Mouse (Mus musculus) frontal cortex, postnatal 25 days (tissue): ENCODE measurements around the gene 1700023F06Rik.
"Not testable (repeated sequence)": the region's sequence is repeated elsewhere in the genome, so short reads cannot be mapped to it uniquely, and the experiment has no call there.

Experiments used
- DNase-seq, 2 experiments: peaks; one replicate each; pipeline ENCODE4 v3.0.0; 2022; ENCODE audit warnings: low spot score in 2 of 2

Gene 1700023F06Rik

DNA sequence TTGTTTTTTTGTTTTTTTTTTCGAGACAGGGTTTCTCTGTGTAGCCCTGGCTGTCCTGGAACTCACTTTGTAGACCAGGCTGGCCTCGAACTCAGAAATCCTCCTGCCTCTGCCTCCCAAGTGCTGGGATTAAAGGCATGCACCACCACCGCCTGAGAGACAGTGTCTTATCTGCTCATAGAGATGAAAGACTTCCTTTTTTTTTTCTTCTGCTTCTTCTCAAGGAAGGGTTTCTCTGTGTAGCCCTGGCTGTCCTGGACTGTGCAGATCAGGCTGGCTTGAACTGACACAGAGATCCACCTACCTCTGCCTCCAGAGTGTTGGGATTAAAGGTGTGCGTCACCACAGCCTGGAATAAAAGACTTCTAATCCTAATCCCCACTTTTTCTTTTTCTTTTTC, 14.4 kb upstream of the 1700023F06Rik start:
- DNase-seq: not testable (repeated sequence)

DNA sequence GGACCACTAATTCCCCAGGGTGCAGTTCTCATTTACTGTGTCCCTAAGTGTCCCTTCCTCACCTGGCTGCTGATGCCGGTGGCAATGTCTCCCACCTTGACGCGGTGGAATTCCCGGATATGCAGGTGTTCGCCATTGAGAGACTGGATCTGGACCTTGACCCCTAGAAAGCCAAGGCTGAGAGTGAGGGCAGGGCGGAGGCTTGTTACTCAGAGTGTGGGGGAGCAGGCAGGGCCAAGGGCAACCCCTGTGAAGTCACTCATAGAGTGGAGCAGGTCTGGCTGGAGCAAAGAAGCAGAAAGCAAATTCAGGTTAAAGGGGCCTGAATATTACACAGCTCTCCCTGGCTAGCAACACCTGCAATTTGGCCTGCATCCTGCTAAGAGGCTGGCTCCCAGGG, 13.1 kb upstream of the 1700023F06Rik start:
- DNase-seq: no peak

DNA sequence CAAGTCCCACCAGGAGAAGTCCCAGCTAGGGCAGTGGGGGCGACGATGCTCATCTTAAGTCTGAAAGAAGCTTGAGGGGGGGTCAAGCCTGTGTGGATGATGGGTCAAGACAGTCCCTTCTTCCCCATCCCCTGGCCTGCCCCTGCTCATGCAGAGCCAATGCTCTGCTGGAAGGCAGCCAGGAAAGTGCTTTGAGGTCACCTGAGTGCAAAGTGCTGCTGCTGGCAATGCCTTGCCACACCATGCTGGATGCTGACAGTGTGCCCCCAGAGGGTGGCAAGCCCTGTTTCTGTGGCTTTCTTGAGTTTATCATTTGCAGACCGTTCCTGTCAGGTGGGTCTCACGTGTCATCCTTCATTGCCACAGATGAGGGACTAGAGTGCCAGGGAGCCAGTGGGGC, 11.6 kb upstream of the 1700023F06Rik start:
- DNase-seq: no peak

DNA sequence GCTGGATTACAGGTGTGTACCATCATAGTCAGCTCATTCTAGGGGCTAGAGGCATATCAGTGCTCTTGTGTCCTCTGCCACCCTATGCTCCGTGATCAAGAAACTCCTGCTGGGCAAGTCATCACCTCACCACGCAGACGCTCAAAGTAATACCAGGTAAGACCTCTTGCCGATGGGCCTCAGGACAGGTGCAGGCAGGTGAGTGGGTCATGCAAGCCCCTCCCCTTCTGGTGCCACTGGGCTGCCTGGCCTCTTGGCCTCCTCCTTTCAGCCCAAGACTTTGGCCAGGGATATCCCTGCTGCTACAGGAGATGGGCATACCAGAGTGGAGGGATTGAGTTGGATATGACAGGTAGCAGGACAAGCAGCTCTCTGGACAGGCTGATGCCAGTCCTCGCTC, 10.9 kb upstream of the 1700023F06Rik start:
- DNase-seq: no peak

DNA sequence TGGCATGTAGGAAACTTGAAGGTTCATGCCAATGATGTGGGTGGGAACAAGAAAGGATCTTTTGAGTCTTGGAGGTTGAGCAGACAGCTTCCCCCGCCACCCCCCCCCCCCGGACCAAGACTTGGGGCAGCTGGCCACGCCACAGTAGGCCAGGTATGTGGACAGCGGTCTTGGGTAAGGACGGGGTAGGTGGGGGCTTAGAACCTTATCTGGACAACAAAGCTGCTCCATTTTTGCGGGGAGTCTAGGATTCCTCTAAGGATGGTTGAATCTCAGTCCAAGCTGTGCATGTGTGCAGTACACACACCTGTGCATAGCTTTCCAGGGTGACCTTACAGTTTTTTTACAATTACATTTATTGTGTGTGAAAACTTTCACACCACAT, 10.2 kb upstream of the 1700023F06Rik start:
- no peak for DNase-seq

DNA sequence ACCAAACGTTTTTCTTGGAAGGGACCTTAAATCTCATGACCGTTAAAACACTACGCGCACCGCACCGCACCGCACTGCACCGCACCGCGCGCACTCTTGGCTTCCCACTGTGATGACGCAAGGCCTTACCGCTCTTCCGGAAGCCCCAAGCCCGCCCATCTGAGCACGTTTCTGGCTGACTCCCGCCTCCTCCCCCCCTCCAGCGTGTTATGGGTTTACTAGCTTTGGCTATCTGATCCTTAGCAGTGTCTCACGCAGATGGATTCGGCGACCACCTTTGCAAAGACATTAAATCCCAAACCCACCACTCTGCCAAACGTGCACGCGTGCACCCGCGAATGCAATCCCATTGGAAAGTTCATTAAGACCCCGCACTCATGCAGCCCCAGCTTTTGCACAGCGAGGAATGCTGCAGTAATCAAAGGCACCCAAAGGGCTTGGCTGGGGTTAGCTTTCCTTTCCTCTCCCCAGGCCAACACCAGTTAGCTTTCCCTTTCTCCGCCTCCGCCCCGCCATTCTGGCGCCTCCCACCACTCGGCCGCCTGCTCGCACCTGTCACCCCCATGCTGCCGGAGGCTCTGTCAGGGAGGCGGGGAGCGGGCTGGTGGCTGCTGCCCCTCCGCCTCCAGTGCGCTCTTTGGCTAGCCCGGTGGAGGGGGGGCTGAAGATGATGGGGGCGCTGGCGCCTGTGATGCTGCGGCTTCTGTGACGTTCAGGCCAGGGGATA, 9.6 kb upstream of the 1700023F06Rik start, which contains the start of gene Spata32:
TSS of gene Spata32 (minus strand) at position 643 of the 727 bp plus-strand sequence.
- peak in 1 of 2 experiments; percentile 35 for DNase-seq

DNA sequence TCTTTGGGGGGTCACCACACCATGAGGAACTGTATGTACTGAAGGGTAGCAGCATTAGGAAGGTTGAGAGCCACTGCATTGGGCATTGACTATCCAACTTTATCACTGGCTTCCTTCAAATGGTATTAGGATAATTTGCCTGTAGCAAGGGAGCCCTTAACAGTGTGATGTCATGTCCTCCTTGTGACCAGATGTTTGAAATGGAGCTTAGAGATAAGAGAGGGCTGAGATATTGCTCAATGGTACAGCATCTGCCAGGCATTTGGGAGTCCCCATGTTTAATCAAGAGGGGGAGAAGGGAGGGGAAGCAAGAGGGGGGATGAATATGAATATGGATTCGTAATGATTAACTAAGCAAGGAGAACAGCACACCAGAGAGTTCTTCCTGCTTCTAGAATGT, 7.0 kb upstream of the 1700023F06Rik start:
- DNase-seq: no peak

DNA sequence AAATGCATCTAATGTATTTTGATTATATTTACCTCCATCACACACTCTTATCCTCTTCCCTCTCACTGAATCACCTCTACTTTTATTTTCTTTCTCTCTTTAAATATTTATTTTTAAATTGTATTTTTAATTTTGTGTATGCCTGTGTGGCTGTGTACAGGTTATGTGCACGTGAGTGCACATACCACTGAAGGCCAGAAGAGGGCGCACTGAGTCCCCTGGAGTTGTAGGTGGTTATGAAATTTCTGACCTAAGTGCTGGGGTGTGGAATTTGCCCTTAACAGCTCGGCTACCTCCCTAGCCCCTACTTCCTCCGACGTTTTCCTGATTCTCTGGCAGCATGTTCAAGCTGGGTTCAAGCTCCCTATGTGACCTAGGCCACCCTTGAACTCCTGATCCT, 5.4 kb upstream of the 1700023F06Rik start:
- no peak for DNase-seq

DNA sequence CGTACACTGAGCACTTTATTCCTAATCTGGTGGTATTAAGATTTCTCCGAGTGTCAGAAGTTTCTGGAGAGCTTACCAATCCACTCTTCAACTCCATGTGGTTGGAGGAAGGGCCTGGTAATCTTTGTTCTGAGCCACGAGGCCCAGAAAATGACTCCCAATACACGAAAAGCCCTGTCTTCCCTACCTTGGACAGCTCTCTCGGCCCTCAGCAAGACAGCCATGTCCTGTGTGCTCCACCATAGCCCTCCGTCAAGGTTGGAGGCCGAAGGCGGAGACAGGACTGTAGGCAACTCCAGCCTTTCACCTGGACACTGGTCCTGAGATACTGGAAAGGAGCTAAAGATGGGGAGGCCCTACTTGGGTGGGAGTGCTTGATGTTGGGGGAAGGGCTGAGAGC, 1.9 kb upstream of the 1700023F06Rik start:
- DNase-seq: no peak

DNA sequence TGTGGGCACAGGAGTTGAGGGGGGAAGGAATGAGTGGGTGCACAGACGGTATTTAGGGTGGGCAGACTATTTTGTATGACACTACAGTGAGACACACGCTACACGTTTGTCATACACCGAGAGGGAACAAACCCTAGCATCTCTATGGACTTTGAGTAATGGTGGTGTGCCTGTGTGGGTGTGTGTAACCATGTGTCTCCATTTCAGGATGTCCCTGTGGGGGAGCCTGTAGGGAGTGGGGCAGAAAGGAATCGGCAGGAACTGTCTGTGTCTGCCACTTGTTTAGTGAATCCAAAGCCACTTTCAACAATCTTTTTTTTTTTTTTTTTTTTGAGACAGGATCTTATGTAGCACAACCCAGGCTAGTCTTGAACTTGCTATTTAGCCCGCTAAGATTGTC, 2.2 kb downstream of the 1700023F06Rik start:
- no peak for DNase-seq

DNA sequence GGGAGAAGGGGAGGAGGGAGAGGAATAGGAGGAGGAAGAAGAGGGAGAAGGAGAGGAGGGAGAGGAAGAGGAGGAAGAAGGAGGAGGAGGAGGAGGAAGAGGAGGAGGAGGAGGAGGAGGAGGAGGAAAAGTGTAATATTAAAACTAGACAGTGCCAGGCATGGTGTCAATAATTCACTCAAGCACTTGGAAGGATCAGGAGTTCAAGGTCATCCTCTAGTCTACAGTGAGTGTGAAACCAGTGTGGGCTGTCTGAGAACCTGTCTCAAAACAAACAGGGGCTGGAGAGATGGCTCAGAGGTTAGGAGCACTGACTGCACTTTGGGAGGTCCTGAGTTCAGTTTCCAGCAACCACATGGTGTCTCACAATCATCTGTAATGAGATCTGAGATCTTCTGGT, 6.0 kb downstream of the 1700023F06Rik start:
- DNase-seq: no peak

DNA sequence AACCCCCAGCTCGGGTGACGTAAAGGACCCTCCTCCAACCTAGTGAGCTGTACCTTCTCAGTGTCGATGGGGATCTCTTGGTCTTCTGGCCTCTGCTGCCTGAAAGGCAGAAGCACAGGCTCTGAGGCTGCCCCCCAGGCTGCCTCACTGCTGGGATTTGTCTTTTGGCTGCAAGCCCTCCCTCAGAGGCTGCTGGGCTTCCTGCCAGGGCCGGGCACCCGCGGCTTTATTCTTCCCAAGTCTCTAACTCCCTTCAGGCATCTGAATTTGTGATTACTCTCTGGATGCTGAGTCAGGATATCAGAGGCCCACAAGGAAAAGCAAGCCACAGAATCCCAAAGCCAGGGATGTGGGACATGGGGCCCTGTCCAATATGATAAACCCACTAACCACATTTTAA, 6.7 kb downstream of the 1700023F06Rik start:
- DNase-seq: peak; percentile 52 to 62

DNA sequence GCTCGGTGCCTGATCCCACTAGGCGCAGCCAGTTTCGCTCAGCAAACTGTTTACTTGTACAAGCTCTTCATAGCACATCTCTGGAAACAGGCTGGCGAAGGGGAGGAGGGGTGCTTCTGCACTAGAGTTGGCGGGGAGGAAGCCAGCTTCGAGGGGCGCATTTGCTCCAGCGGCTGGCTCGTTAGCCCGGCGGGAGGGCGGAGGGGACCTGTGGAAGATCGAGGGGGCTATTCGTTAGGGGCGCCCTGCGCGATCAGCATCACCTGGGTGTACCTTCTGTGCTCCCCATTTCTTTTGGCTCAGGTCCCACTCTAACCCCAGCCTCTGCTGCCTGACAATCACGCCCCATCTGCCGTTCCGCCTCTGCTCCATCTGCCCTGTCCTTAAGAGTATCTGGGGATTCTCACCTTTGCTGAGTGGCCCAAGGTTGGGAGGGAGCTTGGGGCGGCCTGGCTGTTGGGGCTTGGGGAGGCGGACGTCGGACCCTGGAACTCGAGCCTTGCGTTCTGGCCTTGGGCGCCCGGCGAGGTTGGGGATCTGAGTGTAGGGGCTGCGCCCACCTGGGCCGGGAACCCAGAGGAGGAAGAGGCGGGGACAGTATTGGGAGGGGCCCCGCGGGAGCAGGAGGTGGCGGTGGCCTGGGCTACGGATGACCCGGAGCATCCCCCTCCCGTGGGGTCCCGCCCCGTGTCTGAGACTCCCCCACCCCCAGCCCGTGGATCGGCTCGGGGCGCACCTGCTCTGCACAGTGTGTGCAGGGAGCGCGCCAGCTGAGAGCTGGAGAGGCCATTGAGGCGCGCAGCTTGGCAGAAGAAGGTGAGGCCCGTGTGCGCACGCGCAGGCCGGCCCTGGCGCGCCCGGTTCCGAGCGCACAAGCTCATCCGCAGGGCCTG, 9.2 kb downstream of the 1700023F06Rik start:
- peak; percentile 66 to 67 for DNase-seq

DNA sequence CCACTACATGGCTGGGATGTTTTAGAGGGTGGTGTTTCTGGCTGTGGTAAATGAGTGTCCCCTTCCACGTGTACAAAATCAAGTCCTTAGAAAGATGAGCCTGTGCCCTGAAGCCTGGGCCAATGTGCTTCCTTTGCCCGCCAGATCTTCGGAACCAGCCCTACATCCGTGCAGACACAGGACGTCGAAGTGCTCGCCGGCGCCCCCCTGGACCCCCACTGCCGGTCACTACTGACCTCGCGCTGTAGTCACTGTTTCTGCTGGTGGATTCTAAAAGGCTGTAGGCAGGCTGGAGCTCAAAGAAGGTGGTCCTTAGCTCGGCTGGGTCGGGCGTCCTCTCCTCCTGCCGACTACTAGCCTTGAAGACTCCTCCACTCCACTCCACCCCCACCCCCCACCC, 10.0 kb downstream of the 1700023F06Rik start:
- DNase-seq: no peak

DNA sequence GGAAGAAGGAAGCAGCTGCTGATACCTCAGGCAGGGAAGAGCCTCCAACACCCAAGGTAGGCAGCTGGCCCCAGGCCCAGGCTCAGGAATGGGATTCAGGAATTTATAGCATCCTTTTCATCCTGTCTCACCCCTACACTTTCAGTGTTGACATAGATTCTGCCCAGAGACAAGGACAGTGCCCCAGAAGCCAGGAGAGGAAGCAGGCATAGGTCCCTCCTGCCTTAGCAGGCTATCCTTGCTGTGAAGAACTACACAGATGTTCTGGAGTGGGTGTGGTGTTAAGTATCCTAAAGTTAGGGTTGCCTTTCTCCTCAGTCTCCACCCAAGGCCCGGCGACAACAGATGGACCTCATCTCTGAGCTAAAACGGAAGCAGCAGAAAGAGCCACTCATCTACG, 11.0 kb downstream of the 1700023F06Rik start:
- DNase-seq: no peak

DNA sequence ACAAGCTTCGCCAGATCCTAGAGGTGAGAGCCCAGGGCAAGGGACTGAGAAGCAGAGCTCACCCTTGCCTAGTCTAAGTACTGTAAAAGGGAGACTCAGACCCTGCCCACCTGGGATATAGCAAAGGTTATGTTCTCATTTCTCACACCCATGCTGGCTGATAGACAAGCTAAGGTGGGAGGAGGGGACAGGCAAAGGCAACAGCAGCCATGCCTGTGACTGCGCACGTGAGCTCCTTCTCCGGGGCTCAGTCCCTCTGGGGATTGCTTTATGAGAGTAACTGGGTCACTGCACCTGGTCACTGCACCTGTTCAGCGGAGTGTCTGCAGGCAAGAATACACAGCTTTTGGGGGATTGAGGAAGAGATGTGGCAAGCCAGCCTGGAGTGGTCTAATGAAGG, 12.7 kb downstream of the 1700023F06Rik start:
- DNase-seq: no peak

DNA sequence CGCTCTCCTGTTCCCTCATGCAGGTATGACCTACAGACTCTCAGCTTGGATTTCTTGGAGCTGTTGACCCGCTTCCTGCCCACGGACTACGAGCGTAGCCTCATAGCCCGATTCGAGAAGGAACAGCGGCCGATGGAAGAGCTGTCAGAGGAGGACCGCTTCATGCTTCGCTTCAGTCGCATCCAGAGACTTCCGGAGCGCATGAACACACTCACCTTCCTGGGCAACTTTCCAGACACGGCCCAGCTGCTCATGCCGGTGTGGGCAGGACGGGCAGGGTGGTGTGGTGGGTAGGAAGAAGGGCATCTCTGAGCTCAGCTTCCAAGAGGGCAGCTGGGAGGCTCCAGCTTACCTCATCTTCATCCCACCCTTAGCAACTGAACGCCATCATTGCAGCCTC, 13.1 kb downstream of the 1700023F06Rik start:
- DNase-seq: no peak

DNA sequence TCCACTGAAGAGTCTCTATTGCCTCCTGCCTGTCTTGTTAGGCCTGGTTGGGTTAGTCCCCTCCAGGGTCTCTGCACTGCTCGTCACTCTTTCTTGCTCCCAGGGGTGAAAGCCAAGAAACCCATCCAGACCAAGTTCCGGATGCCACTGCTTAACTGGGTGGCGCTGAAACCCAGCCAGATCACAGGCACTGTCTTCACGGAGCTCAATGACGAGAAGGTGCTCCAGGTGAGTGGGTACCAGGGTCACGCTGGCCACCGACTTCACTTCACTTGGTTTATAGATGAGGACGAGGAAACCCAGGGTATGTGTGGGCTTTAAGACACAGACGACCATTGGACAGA, 14.6 kb downstream of the 1700023F06Rik start:
- peak in 1 of 2 experiments; percentile 18 for DNase-seq

DNA sequence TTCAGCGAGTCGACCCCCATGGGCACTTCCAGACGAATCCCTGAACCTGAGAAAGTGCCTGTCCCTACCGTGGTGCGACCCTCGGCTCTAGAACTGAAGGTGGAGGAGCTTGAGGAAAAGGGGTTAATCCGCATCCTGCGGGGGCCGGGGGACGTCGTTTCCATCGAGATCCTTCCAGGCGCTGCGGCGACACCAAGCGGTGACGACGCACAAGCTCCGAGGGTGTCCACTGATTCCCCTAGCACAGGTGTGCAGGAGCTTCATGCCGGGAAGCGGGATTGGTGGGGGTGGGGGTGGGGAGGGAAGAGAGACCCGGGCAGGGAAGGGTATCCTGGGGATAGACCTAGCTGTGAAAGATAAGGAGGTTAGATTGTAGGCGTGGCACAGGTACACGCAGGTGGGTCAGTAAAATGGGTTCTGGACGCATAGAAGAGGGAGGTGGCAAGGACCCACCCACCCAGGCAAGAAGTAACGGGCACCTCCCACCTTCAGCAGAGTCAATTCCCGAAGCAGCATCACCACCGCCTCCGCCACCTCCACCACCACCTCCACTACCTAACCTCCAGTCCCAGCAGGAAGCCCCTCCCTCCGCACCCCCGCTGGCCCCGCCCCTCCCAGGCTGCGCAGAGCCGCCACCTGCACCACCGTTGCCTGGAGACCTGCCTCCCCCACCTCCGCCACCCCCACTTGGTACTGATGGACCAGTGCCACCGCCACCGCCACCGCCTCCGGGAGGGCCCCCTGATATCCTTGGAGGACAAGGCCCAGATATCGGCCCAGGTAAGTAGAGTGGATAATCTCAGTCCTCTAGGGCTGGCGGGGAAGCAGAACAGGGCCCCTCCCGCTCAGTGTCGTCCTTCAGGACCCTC, 15.2 kb downstream of the 1700023F06Rik start:
- peak in 1 of 2 experiments; percentile 37 for DNase-seq

DNA sequence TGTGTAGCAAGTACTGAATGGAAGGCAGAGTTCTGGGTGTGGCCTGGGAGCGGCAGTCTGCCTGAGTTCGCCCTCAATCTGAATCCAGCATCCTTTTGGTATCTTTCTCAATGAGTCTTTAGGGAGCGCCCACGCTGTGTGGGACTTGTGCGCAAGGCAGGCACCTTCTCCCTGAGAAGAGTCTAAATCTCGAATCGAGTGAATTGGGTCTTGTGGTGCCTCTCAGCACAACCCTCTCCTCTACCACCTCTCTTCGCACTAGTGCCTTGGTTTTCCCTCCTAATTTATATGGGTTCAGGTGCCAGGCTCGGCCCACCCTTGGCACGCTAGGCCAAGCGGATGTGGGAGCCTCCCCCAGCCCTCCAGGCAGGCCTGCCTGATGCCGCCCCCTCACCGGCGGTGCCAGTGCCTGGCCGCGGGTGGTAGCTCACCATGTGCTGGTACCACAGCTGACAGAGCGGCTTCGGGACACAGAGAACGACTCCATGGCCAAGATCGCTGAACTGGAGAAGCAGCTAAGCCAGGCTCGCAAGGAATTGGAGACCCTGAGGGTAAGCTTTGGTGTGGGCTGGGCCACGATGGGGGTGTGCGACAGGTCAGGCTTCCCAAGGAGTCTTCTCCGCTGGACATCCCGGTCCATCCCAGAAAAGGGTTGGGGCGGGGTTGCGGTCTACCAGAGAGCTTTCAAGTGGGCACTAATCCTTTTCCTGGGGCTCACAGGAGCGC, 16.0 kb downstream of the 1700023F06Rik start:
- DNase-seq: peak; percentile 47 to 67

DNA sequence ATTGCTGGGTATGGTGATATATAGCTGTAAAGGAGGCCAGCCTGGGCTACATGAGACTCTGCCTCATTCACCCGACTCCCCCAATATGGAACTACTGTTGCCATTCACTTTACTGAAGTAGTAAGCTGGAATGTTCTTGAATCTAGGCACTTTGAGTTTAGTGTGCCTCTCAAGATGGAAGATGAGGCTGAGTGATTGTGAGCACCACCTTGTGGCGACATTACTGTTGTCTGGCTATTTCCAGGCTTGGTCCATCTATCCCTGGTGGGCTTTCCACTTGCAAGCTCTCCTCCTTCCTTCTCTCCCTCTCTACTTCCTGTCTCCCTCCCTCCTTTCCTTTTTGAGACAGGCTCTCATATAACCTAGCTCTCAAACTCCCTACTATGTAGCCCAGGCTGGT, 23.5 kb downstream of the 1700023F06Rik start:
- DNase-seq: no peak
